Mouse (Mus musculus) kidney, adult 11 months (tissue): ENCODE measurements around the gene Sipa1l3.

Source experiments
- DNase-seq: peaks from one replicate; pipeline ENCODE4 v3.0.0; 2022

The Sipa1l3 gene

GRCm38 (mm10) chr7:29277510-29277909, 240.9 kb downstream of the Sipa1l3 start:
- DNase-seq: no peak

DNA sequence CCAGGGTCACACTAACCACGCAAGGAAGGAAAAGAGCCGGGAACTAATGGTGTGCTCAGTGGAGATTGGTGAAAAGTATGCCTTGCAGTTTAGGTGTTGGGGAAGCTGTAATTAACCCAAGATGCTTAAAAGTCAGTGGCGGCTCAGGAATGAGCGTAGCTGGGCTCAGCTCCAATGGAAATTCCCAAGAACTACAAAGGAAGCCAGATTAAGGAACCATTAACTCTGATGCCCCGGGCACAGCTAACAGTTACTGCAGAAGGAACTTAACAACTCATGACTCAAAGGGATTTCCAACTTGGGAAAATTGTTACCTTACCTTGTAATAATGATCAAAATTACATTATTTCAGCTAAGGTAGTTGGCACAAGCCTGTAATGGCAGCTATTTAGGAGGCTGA, 241.7 kb downstream of the Sipa1l3 start:
- DNase-seq: peak; percentile 81

GRCm38 (mm10) chr7:29271687-29272465, 246.6 kb downstream of the Sipa1l3 start:
- DNase-seq: peak; percentile 40

DNA sequence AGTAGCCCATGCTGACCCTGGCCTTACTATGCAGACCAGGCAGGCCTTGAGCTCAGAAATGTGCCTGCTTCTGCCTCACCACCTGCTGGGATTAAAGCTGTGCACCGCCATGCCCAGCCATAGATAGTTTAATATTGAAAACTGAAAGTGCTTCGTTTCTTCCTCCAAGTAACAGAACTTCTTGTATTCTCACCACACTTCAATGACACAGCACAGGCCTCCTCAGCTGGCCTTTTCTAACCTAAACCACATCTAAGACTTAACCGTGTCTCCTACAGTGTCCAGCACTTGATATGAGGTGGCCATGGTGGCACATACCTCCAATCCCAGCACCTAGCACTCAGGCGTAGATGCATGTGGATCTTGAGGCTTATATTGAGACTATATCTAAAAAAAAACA, 248.0 kb downstream of the Sipa1l3 start:
- DNase-seq: no peak
